Mouse (Mus musculus): ENCODE data around the gene Wnt9b. TPM values are rescaled to one million over a fixed set of nuclear protein-coding genes. Genes with fewer than 3 reads are reported as not detected.

The Wnt9b gene
- total RNA-seq, 4 experiments from 2014 or later = 0.16 to 0.33 (median 0.24) TPM

DNA sequence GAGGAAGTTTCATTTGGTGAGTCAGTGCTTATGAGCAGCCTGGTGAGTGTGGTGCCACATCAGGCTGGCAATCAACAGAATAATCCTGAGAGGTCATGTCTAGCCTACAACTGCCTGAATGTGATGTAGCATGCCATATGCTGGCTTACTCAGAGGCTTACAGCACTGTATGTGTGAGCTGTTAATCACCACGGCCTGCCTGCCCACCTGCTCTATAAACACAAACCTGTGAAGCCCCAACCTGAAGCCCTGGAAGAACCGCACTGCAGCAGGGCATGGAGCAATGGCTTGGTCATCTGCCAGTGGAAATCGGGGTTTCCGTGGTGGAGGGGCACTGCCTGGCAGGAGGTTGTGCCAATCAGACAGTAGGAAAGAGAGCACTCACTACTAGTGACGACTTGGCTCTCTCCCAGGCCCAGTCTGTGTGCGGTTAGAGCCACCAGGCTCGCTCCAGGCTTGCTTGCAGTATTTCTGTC, 64.3 kb downstream of the Wnt9b start:
- peak; percentile 52 to 70 for DNase-seq (ENCODE audit: low spot score in 2 of 2)

DNA sequence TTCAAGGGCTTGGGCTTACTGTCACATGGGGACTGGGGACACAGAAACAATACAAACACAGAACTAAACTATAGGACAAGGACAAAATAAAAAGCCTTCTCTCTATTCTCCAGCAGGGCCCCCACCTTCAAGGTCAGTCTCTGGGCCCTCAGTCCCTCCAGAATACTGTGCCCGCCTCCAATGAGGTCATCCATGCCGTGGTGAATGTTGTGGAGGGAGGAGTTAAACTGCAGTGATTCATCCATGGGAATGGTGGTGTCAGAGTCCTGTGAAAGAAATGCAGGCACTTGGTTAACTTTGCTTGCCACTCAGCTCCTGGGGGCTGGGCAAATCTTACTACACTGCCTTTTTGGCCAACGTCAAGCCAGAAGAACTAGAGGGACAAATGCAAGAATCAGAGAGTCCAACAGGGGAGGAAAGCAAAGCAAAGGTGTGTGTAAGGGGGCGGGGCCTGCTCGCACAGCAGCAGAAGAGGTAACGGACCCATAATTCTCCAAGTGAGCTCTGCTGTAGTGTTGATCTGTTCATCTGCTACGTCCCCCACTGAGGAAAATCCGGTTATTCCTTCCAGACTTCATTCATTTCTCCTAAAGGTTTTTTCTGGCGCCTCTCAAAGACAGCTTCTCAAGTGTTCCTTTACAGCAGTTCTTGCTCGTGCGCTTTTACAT, 65.8 kb downstream of the Wnt9b start:
- no peak for DNase-seq (ENCODE audit: low spot score in 2 of 2)

Other genes with a start within 250 kb of the Wnt9b start
- gene Lrrc37a, start 245.2 kb downstream of the Wnt9b start, total RNA-seq (2022) = not detected
- under 1 TPM in 1 of 4 experiments, not detected in 3; 0.04 TPM for gene Gm884, start 128.7 kb downstream of the Wnt9b start, total RNA-seq (2022)
- not detected for gene Lyzl6, start 110.9 kb downstream of the Wnt9b start, total RNA-seq (2022)
- gene Rprml, start 100.3 kb downstream of the Wnt9b start, total RNA-seq (2022) = 100 to 1,000 TPM in 1 of 4 experiments, 10 to 100 TPM in 3; 77.2 to 102 (median 98.0) TPM
- 10 to 100 TPM; 63.0 to 64.3 (median 64.0) TPM for gene Gosr2, start 51.9 kb downstream of the Wnt9b start, total RNA-seq (2022)
- gene Wnt3, start 24.3 kb upstream of the Wnt9b start, total RNA-seq (2022) = 1 to 10 TPM in 2 of 4 experiments, under 1 TPM in 2; 0.93 to 2.0 (median 1.2) TPM
- gene Nsf, start 204.2 kb upstream of the Wnt9b start, total RNA-seq (2022) = 1,000 to 10,000 TPM; 1,076 to 1,216 (median 1,154) TPM
- 10 to 100 TPM; 39.1 to 55.3 (median 42.5) TPM for gene Arf2, start 216.9 kb upstream of the Wnt9b start, total RNA-seq (2022)

Data from layer of hippocampus, adult 8-10 months (tissue).